Mouse (Mus musculus) hindbrain, postnatal 0 days (tissue): Measurements from ENCODE around the gene Tdrd9. TPM values are rescaled to one million over a fixed set of nuclear protein-coding genes. Genes with fewer than 3 reads are reported as not detected.

Experiments
- ATAC-seq: fragments of 200-750 bp; cut with Nextera tagmentation; 2 replicates; pipeline ENCODE4 v1.8.0; 2017; ENCODE audit warnings: mild to moderate bottlenecking, moderate TSS enrichment, moderate library complexity
- DNase-seq: peaks from one replicate; pipeline ENCODE4 v3.0.0-alpha.2; 2015; ENCODE audit warnings: low spot score
- H3K27ac ChIP-seq: fragments of 300-500 bp; sonication (generic); 2 replicates; pipeline ENCODE4 v1.5.1; 2014; ENCODE audit warnings: mild to moderate bottlenecking
- H3K27me3 ChIP-seq: fragments of 300-500 bp; sonication (generic); 2 replicates; pipeline ENCODE4 v1.6.1; 2014; ENCODE audit warnings: low read length, mixed read lengths; ENCODE audit not compliant: insufficient read depth
- H3K36me3 ChIP-seq: fragments of 300-500 bp; sonication (generic); 2 replicates; pipeline ENCODE4 v1.6.1; 2014; ENCODE audit warnings: low read length, mixed read lengths; ENCODE audit not compliant: insufficient read depth
- H3K4me1 ChIP-seq: fragments of 300-500 bp; sonication (generic); 2 replicates; pipeline ENCODE4 v1.6.1; 2014; ENCODE audit warnings: antibody characterized with exemption, low read length, mixed read lengths; ENCODE audit not compliant: insufficient read depth
- H3K4me2 ChIP-seq: fragments of 300-500 bp; sonication (generic); 2 replicates; pipeline ENCODE4 v1.6.1; 2014; ENCODE audit warnings: low read depth, mild to moderate bottlenecking, low read length, moderate library complexity, mixed read lengths
- H3K4me3 ChIP-seq: fragments of 300-500 bp; sonication (generic); 2 replicates; pipeline ENCODE4 v1.5.1; 2014; ENCODE audit warnings: low read length
- H3K9ac ChIP-seq: fragments of 300-500 bp; sonication (generic); replicated peaks from 2 replicates; pipeline ENCODE4 v1.6.1; 2014; ENCODE audit warnings: mild to moderate bottlenecking, low read length, moderate library complexity, mixed read lengths
- H3K9me3 ChIP-seq: fragments of 300-500 bp; sonication (generic); 2 replicates; pipeline ENCODE4 v1.6.1; 2016; ENCODE audit warnings: low read length, mixed read lengths
- CTCF ChIP-seq: IDR thresholded peaks from 2 replicates; pipeline ENCODE4 v1.5.1; 2016; ENCODE audit warnings: antibody characterized with exemption, control low read depth, low read depth
- WGBS: fragments of 180-500 bp; shearing (Covaris S2); extraction: QIAGEN DNeasy Blood & Tissue Kit; methylation state at CpG from one replicate; pipeline ENCODE4 v1.1.7; 2014; 5-methylcytosine and 5-hydroxymethylcytosine counted together
- polyA plus RNA-seq: library from polyadenylated mRNA; unstranded; fragments of >200 nt; fragmentation: Nextera tagmentation; extraction: Ambion mirVana; gene quantifications from 2 replicates; pipeline ENCODE4 v1.2.1, GENCODE M21; 2015
- total RNA-seq: library from RNA; depleted of rRNA; stranded (reverse); fragments of >200 nt; gene quantifications from 2 replicates; pipeline ENCODE4 v1.2.3, GENCODE M21; 2014

The Tdrd9 gene
- total and polyA plus RNA-seq, 2 experiments from 2014 or later, result 0.46 to 0.68 TPM

DNA sequence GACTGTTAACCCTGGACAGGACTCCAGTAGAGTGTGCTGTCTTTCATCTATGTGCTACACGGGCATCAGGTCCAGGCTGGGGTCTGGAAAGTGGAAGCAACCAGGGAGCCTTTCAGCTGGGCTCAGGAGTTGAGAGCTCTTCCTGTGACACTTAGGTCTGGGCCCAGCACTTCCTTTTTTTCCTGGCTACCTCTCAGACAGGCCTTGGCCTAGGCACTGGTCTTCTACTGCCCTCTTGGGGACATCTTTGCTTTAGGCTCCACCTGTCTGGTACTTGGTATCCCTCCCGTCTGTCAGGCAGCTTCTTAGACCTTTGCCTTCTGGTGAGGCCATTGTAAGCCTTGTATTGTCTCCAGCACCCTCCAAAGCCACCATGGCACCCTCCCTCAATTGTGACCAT, 24.6 kb upstream of the Tdrd9 start:
- ATAC-seq, result peak; percentile 31; the same call in 1 of the 2 replicates
- H3K27me3 ChIP-seq, result no peaks in the 10 kb centered on the region
- H3K4me3 ChIP-seq, result no peak overlapping the region
- no peaks in the 10 kb centered on the region for H3K36me3 ChIP-seq
- no peak overlapping the region for H3K4me2 ChIP-seq
- no peaks in the 10 kb centered on the region for H3K4me1 ChIP-seq
- H3K9me3 ChIP-seq, result no peaks in the 10 kb centered on the region
- no peak overlapping the region for H3K9ac ChIP-seq
- 42% methylated on average over 2 of the region's 2 CpGs for WGBS
- peak; percentile 69 for DNase-seq
- TF ChIP-seq CTCF, result peak; percentile 73
- no peak overlapping the region; the same call in 1 of the 2 replicates for H3K27ac ChIP-seq

DNA sequence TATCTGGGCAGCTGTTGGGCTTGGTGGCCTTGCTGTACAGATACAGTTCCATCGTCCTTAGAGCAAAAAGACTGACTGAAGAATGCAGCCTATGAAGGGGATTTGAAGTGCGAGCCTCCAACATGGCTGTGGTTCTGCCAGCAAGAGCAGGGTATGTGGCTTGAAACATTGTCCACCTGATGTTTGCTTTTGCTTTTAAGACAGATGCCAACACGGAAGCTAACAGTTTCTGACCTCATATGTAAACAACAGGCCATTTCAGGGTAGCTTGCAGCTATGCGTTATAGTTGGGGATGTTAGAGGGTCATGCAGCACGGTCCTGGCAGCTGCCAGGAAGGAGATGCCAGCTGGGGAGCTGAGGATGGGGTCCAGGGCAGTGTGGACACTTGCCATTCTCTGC, 20.9 kb upstream of the Tdrd9 start:
- Histone ChIP-seq H3K9me3 (no peaks in the 10 kb centered on the region), H3K4me2 (no peak overlapping the region), H3K4me1 (no peaks in the 10 kb centered on the region), H3K4me3 (no peak overlapping the region), H3K9ac (no peak overlapping the region), H3K36me3 (no peaks in the 10 kb centered on the region), H3K27me3 (no peaks in the 10 kb centered on the region), H3K27ac (no peak overlapping the region)
- no peak for ATAC-seq
- 70% methylated on average over 5 of the region's 5 CpGs for WGBS
- no peak for TF ChIP-seq CTCF
- DNase-seq, result no peak

DNA sequence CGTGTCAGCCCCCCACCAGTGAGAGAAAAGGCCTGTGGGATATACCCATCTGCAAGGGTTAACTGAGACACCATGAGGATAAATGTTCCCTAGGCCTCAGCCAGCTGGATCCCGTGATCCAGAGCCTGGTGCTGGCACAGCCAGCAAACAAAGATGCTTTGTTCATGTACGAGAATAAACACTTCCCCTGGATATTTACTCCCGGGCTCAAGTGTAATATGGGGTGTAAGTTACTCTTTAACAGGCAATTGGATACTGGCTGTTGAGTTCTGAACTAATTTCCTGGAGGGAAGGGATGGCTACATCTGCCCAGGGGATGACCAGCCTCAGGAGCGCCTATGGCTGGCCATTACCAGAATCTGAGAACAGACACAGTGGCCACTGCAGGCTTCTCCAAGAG, 19.7 kb upstream of the Tdrd9 start:
- H3K9me3 ChIP-seq, result no peaks in the 10 kb centered on the region
- H3K4me3 ChIP-seq, result no peak overlapping the region
- no peak for TF ChIP-seq CTCF
- DNase-seq (no peak), ATAC-seq (peak; percentile 38; the same call in 1 of the 2 replicates)
- H3K4me2 ChIP-seq, result no peak overlapping the region
- H3K27ac ChIP-seq, result no peak overlapping the region
- no peaks in the 10 kb centered on the region for H3K27me3 ChIP-seq
- H3K4me1 ChIP-seq, result no peaks in the 10 kb centered on the region
- H3K36me3 ChIP-seq, result no peaks in the 10 kb centered on the region
- no peak overlapping the region for H3K9ac ChIP-seq
- 41% methylated on average over 5 of the region's 5 CpGs for WGBS

DNA sequence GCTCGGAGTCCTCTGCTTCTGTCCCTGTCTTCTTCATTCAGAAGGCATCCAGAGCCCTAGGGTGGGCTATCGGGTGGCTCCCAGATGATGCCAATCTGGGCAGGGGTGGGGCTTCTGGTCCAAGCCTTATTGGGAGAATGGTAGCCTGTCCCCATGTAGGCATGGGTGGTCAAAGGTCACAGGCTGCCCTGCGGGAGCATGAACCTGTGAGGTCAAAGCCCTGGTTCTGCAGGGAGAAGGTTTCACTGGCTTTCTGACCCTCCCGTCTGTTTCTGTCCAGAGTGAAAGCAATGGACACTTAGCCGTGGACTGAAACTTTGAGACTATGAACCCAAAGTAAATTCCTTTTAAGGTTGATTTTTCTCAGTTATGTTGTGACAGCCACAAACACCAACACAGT, 15.2 kb upstream of the Tdrd9 start:
- DNase-seq (no peak), ATAC-seq (no peak)
- Histone ChIP-seq H3K4me3 (no peak overlapping the region), H3K27me3 (no peaks in the 10 kb centered on the region), H3K36me3 (peaks cover 14% of the 10 kb centered on the region; the same call in 1 of the 2 replicates), H3K4me1 (no peaks in the 10 kb centered on the region), H3K9me3 (no peaks in the 10 kb centered on the region), H3K27ac (no peak overlapping the region), H3K4me2 (no peak overlapping the region), H3K9ac (no peak overlapping the region)
- no peak for TF ChIP-seq CTCF
- 75% methylated on average over 5 of the region's 5 CpGs for WGBS

DNA sequence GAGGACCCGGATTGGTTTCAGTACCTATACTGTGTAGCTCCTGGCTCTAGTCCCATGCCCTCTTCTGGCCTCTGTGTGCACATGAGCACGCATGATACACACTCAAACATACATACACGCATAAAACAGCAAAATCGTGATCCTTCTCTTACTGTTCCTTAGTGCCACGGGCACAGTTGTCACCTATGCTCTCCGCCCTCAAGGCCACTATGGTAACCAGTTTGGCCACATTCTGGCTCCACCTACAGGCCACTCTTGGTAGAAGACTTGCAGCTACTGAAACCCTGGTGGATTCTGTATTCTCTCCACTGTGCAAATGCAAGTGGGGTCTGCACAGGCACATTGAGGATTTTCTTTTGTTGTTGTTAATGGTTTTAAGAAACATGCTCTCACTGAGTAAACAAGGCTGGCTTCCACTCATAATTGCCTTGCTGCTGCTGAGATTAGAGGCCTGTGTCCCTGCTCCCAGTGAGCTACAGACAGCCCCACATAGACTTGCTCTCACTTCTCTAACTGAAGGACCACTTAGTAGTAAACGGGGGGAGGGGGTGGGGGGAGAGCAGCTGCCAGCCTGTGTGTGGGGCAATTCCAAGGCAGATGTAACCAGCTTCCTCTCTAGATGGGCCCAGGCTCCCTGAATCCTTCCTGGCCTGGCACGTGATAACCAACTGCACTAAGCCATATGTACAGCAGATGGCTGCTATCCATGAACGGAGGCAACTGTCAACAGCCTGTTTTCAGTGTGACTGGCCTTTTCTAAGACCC, 13.1 kb upstream of the Tdrd9 start:
- TF ChIP-seq CTCF, result peak; percentile 88
- Histone ChIP-seq H3K9ac (no peak overlapping the region), H3K27ac (no peak overlapping the region), H3K4me3 (no peak overlapping the region), H3K36me3 (peaks cover 23% of the 10 kb centered on the region; the same call in 1 of the 2 replicates), H3K4me1 (no peaks in the 10 kb centered on the region), H3K9me3 (no peaks in the 10 kb centered on the region), H3K27me3 (no peaks in the 10 kb centered on the region), H3K4me2 (no peak overlapping the region)
- 44% methylated on average over 9 of the region's 9 CpGs for WGBS
- DNase-seq (peak; percentile 83), ATAC-seq (peak; percentile 83)

DNA sequence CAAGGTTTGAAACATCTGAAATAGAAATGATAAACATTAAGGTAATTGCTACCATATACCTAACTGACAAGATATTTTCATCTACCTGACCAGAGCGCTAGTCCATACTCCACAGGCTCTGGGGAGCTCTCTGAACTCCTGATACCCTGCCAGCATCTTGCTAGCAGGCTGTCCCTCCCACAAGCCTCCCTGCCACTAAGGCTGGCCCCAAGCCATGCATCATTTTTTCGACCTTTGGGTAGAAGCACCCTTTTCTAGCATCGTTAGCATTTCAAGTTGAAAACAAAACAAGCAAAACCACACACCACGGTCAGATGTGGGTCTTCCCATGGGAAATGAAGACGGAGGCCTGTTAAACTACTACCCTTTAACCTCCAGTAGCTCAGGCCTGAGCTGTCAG, 8.0 kb upstream of the Tdrd9 start:
- peaks cover 23% of the 10 kb centered on the region; the same call in 1 of the 2 replicates for H3K36me3 ChIP-seq
- H3K9me3 ChIP-seq, result no peaks in the 10 kb centered on the region
- no peak overlapping the region for H3K9ac ChIP-seq
- H3K4me3 ChIP-seq, result no peak overlapping the region
- no peak overlapping the region for H3K27ac ChIP-seq
- DNase-seq, result no peak
- 82% methylated on average over 5 of the region's 5 CpGs for WGBS
- no peak for ATAC-seq
- peaks cover 10% of the 10 kb centered on the region; the same call in 1 of the 2 replicates for H3K4me1 ChIP-seq
- H3K27me3 ChIP-seq, result no peaks in the 10 kb centered on the region
- H3K4me2 ChIP-seq, result no peak overlapping the region
- TF ChIP-seq CTCF, result no peak

DNA sequence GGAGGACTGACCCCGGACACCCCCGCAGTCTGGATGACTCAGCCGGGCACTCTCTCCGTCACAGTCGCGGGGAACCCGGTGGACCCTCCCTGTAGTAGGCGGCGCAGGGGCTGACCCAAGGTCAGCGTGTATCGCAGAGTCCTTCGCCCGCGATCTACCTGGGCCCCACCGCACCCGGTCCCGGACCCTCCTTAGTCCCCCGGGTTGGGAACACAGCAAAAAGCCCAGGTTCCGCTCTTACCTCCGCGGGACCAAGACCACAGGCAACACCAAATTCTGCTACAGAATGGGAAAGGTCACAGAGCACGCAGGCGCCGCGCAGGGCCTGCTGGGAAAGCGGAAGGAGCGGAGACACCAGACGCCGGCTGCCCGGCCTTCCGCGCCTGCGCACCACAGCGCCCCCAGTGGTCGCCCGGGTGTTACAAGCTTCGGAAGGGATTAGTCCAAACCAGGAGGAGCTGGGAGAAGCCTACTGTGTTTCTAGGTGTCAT, 4.6 kb upstream of the Tdrd9 start, which contains the start of gene Atp5mpl:
Gene Atp5mpl, minus strand, starts transcription at position 295 of the 491 bp plus-strand sequence.
- Histone ChIP-seq H3K4me2 (peak within 1 kb of the TSS; percentile 90), H3K9me3 (no peaks in the 10 kb centered on the region), H3K36me3 (0 out of 2 replicates have a peak, but pooled peaks cover 4% of the 10 kb centered on the region), H3K4me3 (peak within 1 kb of the TSS; percentile 94), H3K27me3 (no peaks in the 10 kb centered on the region), H3K4me1 (peaks cover 10% of the 10 kb centered on the region; the same call in 1 of the 2 replicates), H3K9ac (peak within 1 kb of the TSS; percentile 90), H3K27ac (peak within 1 kb of the TSS; percentile 85)
- peak; percentile 97 for DNase-seq
- TF ChIP-seq CTCF, result peak; percentile 91
- ATAC-seq, result peak; percentile 95
- WGBS, result 0% methylated on average over 37 of the region's 37 CpGs
